Mouse (Mus musculus) heart, embryonic 15.5 days (tissue): Measurements from ENCODE around the gene Arhgap24. TPM values are rescaled to one million over a fixed set of nuclear protein-coding genes. Genes with fewer than 3 reads are reported as not detected.

Experiments
- ATAC-seq: fragments of 200-750 bp; cut with Nextera tagmentation; replicated peaks from 2 replicates; pipeline ENCODE4 v1.8.0; 2017; ENCODE audit warnings: low read depth, moderate TSS enrichment; ENCODE audit not compliant: insufficient number of reproducible peaks, insufficient read depth, low FRiP score
- H3K27ac ChIP-seq: fragments of 300-500 bp; sonication (generic); 2 replicates; pipeline ENCODE4 v1.5.1; 2015; ENCODE audit warnings: mild to moderate bottlenecking, inconsistent platforms
- H3K27me3 ChIP-seq: fragments of 300-500 bp; sonication (generic); 2 replicates; pipeline ENCODE4 v1.6.1; 2015; ENCODE audit warnings: inconsistent platforms
- H3K36me3 ChIP-seq: fragments of 300-500 bp; sonication (generic); 2 replicates; pipeline ENCODE4 v1.6.1; 2015; ENCODE audit warnings: mild to moderate bottlenecking, inconsistent platforms
- H3K4me1 ChIP-seq: fragments of 300-500 bp; sonication (generic); replicated peaks from 2 replicates; pipeline ENCODE4 v1.6.1; 2015; ENCODE audit warnings: inconsistent platforms
- H3K4me2 ChIP-seq: fragments of 300-500 bp; sonication (generic); 2 replicates; pipeline ENCODE4 v1.6.1; 2015; ENCODE audit warnings: inconsistent platforms, mild to moderate bottlenecking, moderate library complexity
- H3K4me3 ChIP-seq: fragments of 300-500 bp; sonication (generic); 2 replicates; pipeline ENCODE4 v1.5.1; 2015; ENCODE audit warnings: mild to moderate bottlenecking, inconsistent platforms
- H3K9ac ChIP-seq: fragments of 300-500 bp; sonication (generic); 2 replicates; pipeline ENCODE4 v1.6.1; 2015; ENCODE audit warnings: mild to moderate bottlenecking, inconsistent platforms
- H3K9me3 ChIP-seq: fragments of 300-500 bp; sonication (generic); replicated peaks from 2 replicates; pipeline ENCODE4 v1.6.1; 2016; ENCODE audit warnings: inconsistent platforms
- WGBS: fragments of 180-500 bp; shearing (Covaris S2); methylation state at CpG from one replicate; pipeline ENCODE4 v1.1.7; 2015; ENCODE audit warnings: mixed read lengths; 5-methylcytosine and 5-hydroxymethylcytosine counted together
- polyA plus RNA-seq: library from polyadenylated mRNA; unstranded; fragments of >200 nt; fragmentation: Nextera tagmentation; extraction: Ambion mirVana; gene quantifications from 2 replicates; pipeline ENCODE4 v1.2.1, GENCODE M21; 2015

Gene Arhgap24
- polyA plus RNA-seq, 1 experiment from 2014 or later = 13.4 TPM

DNA sequence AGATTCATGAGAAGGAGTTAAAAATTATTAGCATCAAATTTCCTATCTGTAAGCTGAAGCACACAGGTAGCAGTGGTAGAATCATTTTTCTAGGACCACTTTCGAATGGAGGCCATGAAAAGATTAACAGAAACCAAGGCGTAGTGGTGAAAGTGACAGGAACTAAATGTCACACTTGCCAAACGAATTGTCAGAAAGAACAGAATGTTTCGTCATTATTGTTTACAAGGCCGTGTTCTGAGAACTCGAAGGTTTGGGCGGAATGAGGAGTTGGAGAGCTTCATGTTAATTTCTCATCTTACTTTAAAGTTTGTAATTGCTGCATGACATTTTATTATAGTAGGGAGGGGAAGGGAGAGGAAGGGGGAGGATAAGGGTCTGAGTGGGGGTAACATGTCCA lies 162.2 kb downstream of the Arhgap24 start:
- ATAC-seq = no peak
- Histone ChIP-seq H3K36me3 (no peaks in the 10 kb centered on the region), H3K4me1 (no peaks in the 10 kb centered on the region)

GRCm38 (mm10) chr5:102643820-102644219 lies 162.6 kb downstream of the Arhgap24 start:
- H3K4me1 ChIP-seq = no peaks in the 10 kb centered on the region
- 50% methylated on average over 4 of the region's 4 CpGs for WGBS
- H3K9ac ChIP-seq = no peak overlapping the region
- ATAC-seq = no peak
- no peak overlapping the region for H3K4me3 ChIP-seq
- no peak overlapping the region for H3K27ac ChIP-seq
- H3K27me3 ChIP-seq = no peaks in the 10 kb centered on the region
- H3K9me3 ChIP-seq = no peaks in the 10 kb centered on the region
- no peak overlapping the region for H3K4me2 ChIP-seq
- no peaks in the 10 kb centered on the region for H3K36me3 ChIP-seq

More for the DNA sequence above, 162.2 kb downstream of the Arhgap24 start:
- Histone ChIP-seq H3K4me2 (no peak overlapping the region), H3K9me3 (no peaks in the 10 kb centered on the region), H3K9ac (no peak overlapping the region), H3K4me3 (no peak overlapping the region), H3K27me3 (no peaks in the 10 kb centered on the region), H3K27ac (no peak overlapping the region)
- 75% methylated on average over 7 of the region's 7 CpGs for WGBS

GRCm38 (mm10) chr5:102659061-102659460 lies 177.9 kb downstream of the Arhgap24 start:
- no peaks in the 10 kb centered on the region for H3K36me3 ChIP-seq
- H3K27ac ChIP-seq = no peak overlapping the region
- H3K4me2 ChIP-seq = no peak overlapping the region
- no peaks in the 10 kb centered on the region for H3K27me3 ChIP-seq
- H3K9ac ChIP-seq = no peak overlapping the region
- H3K4me3 ChIP-seq = no peak overlapping the region
- no peaks in the 10 kb centered on the region for H3K4me1 ChIP-seq
- ATAC-seq = no peak
- H3K9me3 ChIP-seq = no peaks in the 10 kb centered on the region

GRCm38 (mm10) chr5:102664988-102665726 lies 184.0 kb downstream of the Arhgap24 start:
- Histone ChIP-seq H3K4me1 (no peaks in the 10 kb centered on the region), H3K4me2 (no peak overlapping the region), H3K4me3 (no peak overlapping the region), H3K36me3 (no peaks in the 10 kb centered on the region), H3K27ac (no peak overlapping the region), H3K9me3 (no peaks in the 10 kb centered on the region), H3K9ac (no peak overlapping the region), H3K27me3 (no peaks in the 10 kb centered on the region)
- ATAC-seq = no peak
- 63% methylated on average over 13 of the region's 13 CpGs for WGBS

- Histone ChIP-seq H3K27me3 (no peaks in the 10 kb centered on the region), H3K27ac (no peak overlapping the region), H3K36me3 (no peaks in the 10 kb centered on the region), H3K4me1 (no peaks in the 10 kb centered on the region), H3K4me2 (no peak overlapping the region), H3K9me3 (no peaks in the 10 kb centered on the region), H3K4me3 (no peak overlapping the region), H3K9ac (no peak overlapping the region)
- 67% methylated on average over 3 of the region's 3 CpGs for WGBS
- ATAC-seq = no peak
These were observed 185.7 kb downstream of the Arhgap24 start for GRCm38 (mm10) chr5:102666886-102667285.

DNA sequence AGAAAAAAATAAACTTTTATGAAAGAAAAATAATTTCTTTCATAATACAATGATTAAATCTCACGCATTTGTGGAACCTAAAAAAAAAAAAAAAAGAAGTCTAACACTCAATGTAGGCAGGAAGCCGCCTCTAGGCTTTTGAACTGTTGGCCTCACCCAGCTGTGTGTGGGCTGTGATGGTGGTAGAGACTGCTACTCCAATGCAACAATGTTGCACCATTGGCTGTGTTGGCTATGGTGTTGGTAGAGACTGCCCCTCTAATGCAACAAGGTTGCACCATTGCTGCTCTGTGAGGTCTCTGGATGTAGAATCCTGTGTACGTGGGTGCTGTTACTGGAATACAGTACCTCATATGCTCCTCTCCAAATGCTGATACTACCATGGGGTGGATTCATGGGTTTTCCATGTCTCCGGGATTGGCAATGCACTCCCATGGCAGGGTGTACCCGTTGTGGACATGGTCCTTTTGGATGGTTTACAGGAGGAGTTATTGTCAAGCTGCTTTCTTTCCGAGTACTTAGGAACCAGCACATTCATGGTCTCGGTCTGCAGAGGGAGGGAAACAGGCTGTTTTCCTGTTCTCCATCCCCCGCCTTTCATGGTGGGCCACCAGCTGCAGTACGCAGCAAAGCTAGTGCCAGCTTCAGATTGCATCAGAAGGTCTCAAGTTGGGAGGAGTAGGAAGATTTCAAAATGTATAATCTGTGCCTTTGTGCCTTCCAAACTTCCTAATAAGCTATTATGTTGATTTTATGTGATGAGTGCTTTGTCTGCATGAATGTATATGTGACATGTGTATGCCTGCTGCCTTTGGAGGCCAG lies 186.8 kb downstream of the Arhgap24 start:
- WGBS = 86% methylated on average over 9 of the region's 9 CpGs
- Histone ChIP-seq H3K4me1 (no peaks in the 10 kb centered on the region), H3K9ac (no peak overlapping the region)

GRCm38 (mm10) chr5:102670206-102670605 lies 189.0 kb downstream of the Arhgap24 start:
- H3K27ac ChIP-seq = no peak overlapping the region
- H3K9ac ChIP-seq = no peak overlapping the region
- no peak overlapping the region for H3K4me2 ChIP-seq
- no peaks in the 10 kb centered on the region for H3K4me1 ChIP-seq
- no peaks in the 10 kb centered on the region for H3K27me3 ChIP-seq
- no peaks in the 10 kb centered on the region for H3K36me3 ChIP-seq
- WGBS = 57% methylated on average over 4 of the region's 4 CpGs
- ATAC-seq = no peak
- H3K9me3 ChIP-seq = no peaks in the 10 kb centered on the region
- no peak overlapping the region for H3K4me3 ChIP-seq

More for the DNA sequence above, 186.8 kb downstream of the Arhgap24 start:
- H3K27me3 ChIP-seq = no peaks in the 10 kb centered on the region
- ATAC-seq = no peak
- no peak overlapping the region for H3K27ac ChIP-seq
- no peak overlapping the region for H3K4me3 ChIP-seq
- no peaks in the 10 kb centered on the region for H3K9me3 ChIP-seq
- no peak overlapping the region for H3K4me2 ChIP-seq
- H3K36me3 ChIP-seq = no peaks in the 10 kb centered on the region

GRCm38 (mm10) chr5:102670731-102671345 lies 189.6 kb downstream of the Arhgap24 start:
- H3K4me3 ChIP-seq = no peak overlapping the region
- H3K4me1 ChIP-seq = no peaks in the 10 kb centered on the region
- H3K9me3 ChIP-seq = no peaks in the 10 kb centered on the region
- H3K4me2 ChIP-seq = no peak overlapping the region
- no peak overlapping the region for H3K27ac ChIP-seq
- ATAC-seq = no peak
- no peaks in the 10 kb centered on the region for H3K27me3 ChIP-seq
- H3K9ac ChIP-seq = no peak overlapping the region
- no peaks in the 10 kb centered on the region for H3K36me3 ChIP-seq
- 52% methylated on average over 5 of the region's 5 CpGs for WGBS

DNA sequence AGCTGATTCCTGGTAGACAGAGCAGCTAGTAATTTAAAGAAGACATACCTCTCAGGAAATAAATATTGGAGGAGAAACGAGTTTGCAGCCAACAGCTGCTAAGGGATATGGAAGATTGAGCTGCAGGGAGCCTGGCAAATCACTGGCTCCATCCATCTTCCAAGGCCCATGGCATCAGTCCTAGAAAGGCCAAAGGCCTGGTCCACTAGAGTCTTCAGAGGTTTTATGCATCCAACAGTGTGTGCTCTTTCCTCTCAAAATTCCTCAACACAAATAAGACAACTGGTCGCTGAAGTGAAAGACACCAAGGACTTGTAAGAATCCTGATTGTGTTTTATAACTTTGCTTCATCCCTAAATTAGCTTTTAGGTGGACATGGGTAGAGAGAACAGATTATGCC lies 194.1 kb downstream of the Arhgap24 start:
- H3K9me3 ChIP-seq = no peaks in the 10 kb centered on the region
- no peaks in the 10 kb centered on the region for H3K4me1 ChIP-seq
- no peaks in the 10 kb centered on the region for H3K27me3 ChIP-seq
- ATAC-seq = no peak
- no peak overlapping the region for H3K4me3 ChIP-seq
- H3K36me3 ChIP-seq = no peaks in the 10 kb centered on the region
- no peak overlapping the region for H3K27ac ChIP-seq
- WGBS = 80% methylated on average over 2 of the region's 2 CpGs
- H3K4me2 ChIP-seq = no peak overlapping the region
- no peak overlapping the region for H3K9ac ChIP-seq

DNA sequence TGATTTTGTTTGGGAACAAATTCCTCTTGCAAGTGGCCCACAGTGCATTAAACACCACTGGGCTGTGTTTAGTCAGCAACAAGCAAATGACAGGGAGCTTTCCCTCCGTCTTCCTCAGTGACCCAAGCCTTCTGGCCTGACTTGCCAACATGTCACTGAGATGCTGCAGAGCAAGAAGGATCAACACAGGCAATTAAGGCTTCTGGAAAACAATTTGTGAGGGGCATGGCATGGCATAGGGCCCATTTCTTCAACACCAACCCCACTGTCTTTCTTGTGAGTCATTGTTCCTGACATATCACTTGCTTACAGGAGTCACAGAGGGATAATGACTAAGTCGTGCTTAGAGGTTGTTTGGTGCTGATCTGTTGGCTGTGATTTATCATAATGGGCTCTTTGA lies 196.0 kb downstream of the Arhgap24 start:
- Histone ChIP-seq H3K4me2 (no peak overlapping the region), H3K36me3 (no peaks in the 10 kb centered on the region), H3K27ac (no peak overlapping the region), H3K27me3 (no peaks in the 10 kb centered on the region), H3K9me3 (no peaks in the 10 kb centered on the region), H3K4me3 (no peak overlapping the region), H3K4me1 (no peaks in the 10 kb centered on the region), H3K9ac (no peak overlapping the region)
- ATAC-seq = no peak
- WGBS = 42% methylated on average over 2 of the region's 2 CpGs

- Histone ChIP-seq H3K27ac (no peak overlapping the region), H3K36me3 (no peaks in the 10 kb centered on the region), H3K4me1 (no peaks in the 10 kb centered on the region), H3K27me3 (no peaks in the 10 kb centered on the region), H3K9me3 (no peaks in the 10 kb centered on the region), H3K4me3 (no peak overlapping the region), H3K9ac (no peak overlapping the region), H3K4me2 (no peak overlapping the region)
- no peak for ATAC-seq
- WGBS = 58% methylated on average over 5 of the region's 5 CpGs
These were observed 206.5 kb downstream of the Arhgap24 start for GRCm38 (mm10) chr5:102687673-102688072.
